Mouse (Mus musculus): ENCODE data around the gene Bad. TPM values are rescaled to one million over a fixed set of nuclear protein-coding genes. Genes with fewer than 3 reads are reported as not detected.

Gene Bad
- 87.2 and 152 TPM in 2 replicates for polyA plus RNA-seq (2012; rRNA removed; ENCODE audit: low replicate concordance)

GRCm38 (mm10) chr19:6941372-6942248 is at the start of gene Bad:
Bad (plus strand) TSS chr19:6941861.

GRCm38 (mm10) chr19:6909507-6910289 is 32.0 kb upstream of the Bad start, which contains the start of the genes Trmt112 and Prdx5:
Trmt112 (plus strand) TSS chr19:6909698.
Prdx5 (minus strand) TSS chr19:6910106.

GRCm38 (mm10) chr19:6921647-6922567 is 19.8 kb upstream of the Bad start, which contains the start of gene Esrra:
Esrra (minus strand) TSS chr19:6921813.

GRCm38 (mm10) chr19:6925307-6925573 is 16.4 kb upstream of the Bad start, which contains the start of gene Catsperz:
Catsperz (minus strand) TSS chr19:6925380.

GRCm38 (mm10) chr19:6934195-6934977 is 7.3 kb upstream of the Bad start, which contains the start of gene Kcnk4:
Kcnk4 (minus strand) TSS chr19:6934515.

GRCm38 (mm10) chr19:6942249-6942691 is 609 bp downstream of the Bad start, which contains the start of gene Gpr137:
Gpr137 (minus strand) TSS chr19:6942480.

GRCm38 (mm10) chr19:6974211-6975205 is 32.8 kb downstream of the Bad start, which contains the start of gene Ppp1r14b:
Ppp1r14b (plus strand) TSS chr19:6974968.

GRCm38 (mm10) chr19:6975537-6976521 is 34.2 kb downstream of the Bad start, which contains the start of gene Plcb3:
Plcb3 (minus strand) TSS chr19:6976470.

GRCm38 (mm10) chr19:6980381-6981093 is 38.9 kb downstream of the Bad start, which contains the start of gene Fkbp2:
Fkbp2 (minus strand) TSS chr19:6980501.

GRCm38 (mm10) chr19:6987061-6987903 is 45.6 kb downstream of the Bad start, which contains the start of gene Vegfb:
Vegfb (minus strand) TSS chr19:6987651.

GRCm38 (mm10) chr19:6992011-6992858 is 50.6 kb downstream of the Bad start, which contains the start of gene Dnajc4:
Dnajc4 (minus strand) TSS chr19:6992572.

GRCm38 (mm10) chr19:6996006-6996405 is 54.3 kb downstream of the Bad start, which contains the start of the genes Nudt22 and Trpt1:
Nudt22 (minus strand) TSS chr19:6996117.
Trpt1 (plus strand) TSS chr19:6996131.

All from duodenum, adult 2 months (tissue).